ENCODE assay signal across 10 mouse cellular contexts in genomic region chr14:62464966-62465365, GRCm38 (mm10). TPM values are rescaled to one million over a fixed set of nuclear protein-coding genes. Genes with fewer than 3 reads are reported as not detected.
DNase-seq lines count a peak whose midpoint lies in the region; ATAC-seq and TF ChIP-seq lines count a peak whose summit lies in the region.
"Had no signal": no experiment of that assay in that cellular context is flagged by ENCODE, and none has a peak within 500 bp of the region (broad histone marks: within the 10 kb centered on the region; RNA-seq: fewer than 3 reads in every experiment).

No protein-coding gene starts in this region.

- 0 out of 2 replicates have a peak, but pooled peaks cover 3% of the 10 kb centered on the region for H3K9me3 ChIP-seq in forebrain, embryonic 10.5 days
- no peaks in the 10 kb centered on the region for H3K9me3 ChIP-seq in forebrain, embryonic 14.5 days (replicated peaks; ENCODE audit: control insufficient read depth, low read length)
- H3K9me3 ChIP-seq in hindbrain, embryonic 16.5 days (ENCODE audit: control insufficient read depth, low read length), result no peaks in the 10 kb centered on the region
- no peaks in the 10 kb centered on the region for H3K9me3 ChIP-seq in lung, postnatal 0 days (ENCODE audit: low read length)

- no peak for ATAC-seq in forebrain, embryonic 14.5 days
- ATAC-seq in hindbrain, embryonic 16.5 days, result no peak
- no peak for ATAC-seq in lung, postnatal 0 days
- ATAC-seq in CD4-positive, CD25-positive, alpha-beta regulatory T cell, adult 4 months, result no peak

- no peak overlapping the region for H3K9ac ChIP-seq in forebrain, embryonic 14.5 days (ENCODE audit: low read length)
- no peak overlapping the region for H3K9ac ChIP-seq in hindbrain, embryonic 16.5 days (ENCODE audit: low read depth, low read length)
- H3K9ac ChIP-seq in lung, postnatal 0 days (replicated peaks; ENCODE audit: low read depth), result no peak overlapping the region

- TF ChIP-seq CTCF in lung, postnatal 0 days (IDR thresholded peaks at IDR 0.05), result no peak

- DNase-seq in forebrain, embryonic 10.5 days (ENCODE audit: extremely low spot score, low spot score), result no peak
- DNase-seq in forebrain, embryonic 14.5 days (ENCODE audit: low spot score), result no peak
- peak; percentile 66 for DNase-seq in adrenal gland, adult 2 months
- peak; percentile 19 for DNase-seq in gastrocnemius, adult 18-20 months (ENCODE audit: low spot score)
- peak; percentile 14 for DNase-seq in lung, postnatal 0 days (ENCODE audit: low spot score)
- no peak for DNase-seq in left cerebral cortex, adult 9 months (ENCODE audit: low spot score in 2 of 2)

- no peak overlapping the region for H3K4me2 ChIP-seq in forebrain, embryonic 14.5 days (ENCODE audit: low read length)
- peak overlapping the region; percentile 0; the same call in 1 of the 2 replicates for H3K4me2 ChIP-seq in hindbrain, embryonic 16.5 days (ENCODE audit: low read length)
- H3K4me2 ChIP-seq in lung, postnatal 0 days (replicated peaks; ENCODE audit: low read depth, low read length), result 0 out of 2 replicates have a peak overlapping the region, but pooled peaks have one; percentile 1

- no peak overlapping the region for H3K27ac ChIP-seq in forebrain, embryonic 10.5 days
- no peak overlapping the region for H3K27ac ChIP-seq in forebrain, embryonic 14.5 days (ENCODE audit: low read depth, low read length)
- no peak overlapping the region for H3K27ac ChIP-seq in hindbrain, embryonic 16.5 days (ENCODE audit: low read depth, low read length)
- H3K27ac ChIP-seq in lung, postnatal 0 days (ENCODE audit: low read length), result no peak overlapping the region
- H3K27ac ChIP-seq: macrophage had no signal

- no peak for TF ChIP-seq EP300 in lung, postnatal 0 days (IDR thresholded peaks at IDR 0.05)

- WGBS in forebrain, embryonic 10.5 days, result 18% methylated on average over 9 of the region's 9 CpGs
- 22% methylated on average over 9 of the region's 9 CpGs for WGBS in forebrain, embryonic 14.5 days
- 15% methylated on average over 9 of the region's 9 CpGs for WGBS in hindbrain, embryonic 16.5 days
- 31% methylated on average over 9 of the region's 9 CpGs for WGBS in lung, postnatal 0 days

- H3K4me1 ChIP-seq in forebrain, embryonic 10.5 days, result peaks cover 12% of the 10 kb centered on the region
- no peaks in the 10 kb centered on the region for H3K4me1 ChIP-seq in forebrain, embryonic 14.5 days (ENCODE audit: control insufficient read depth, insufficient read depth, low read length)
- H3K4me1 ChIP-seq in hindbrain, embryonic 16.5 days (ENCODE audit: control insufficient read depth, insufficient read depth, low read depth, low read length), result no peaks in the 10 kb centered on the region
- H3K4me1 ChIP-seq in lung, postnatal 0 days (ENCODE audit: insufficient read depth, low read depth, low read length), result no peaks in the 10 kb centered on the region

- H3K4me3 ChIP-seq in forebrain, embryonic 10.5 days, result peak overlapping the region; percentile 11; the same call in 1 of the 2 replicates
- H3K4me3 ChIP-seq in forebrain, embryonic 14.5 days (ENCODE audit: low read depth, low read length), result no peak overlapping the region
- H3K4me3 ChIP-seq in hindbrain, embryonic 16.5 days (ENCODE audit: low read length), result no peak overlapping the region
- H3K4me3 ChIP-seq in lung, postnatal 0 days (ENCODE audit: low read depth, low read length), result no peak overlapping the region

- no peaks in the 10 kb centered on the region for H3K36me3 ChIP-seq in forebrain, embryonic 10.5 days (replicated peaks)
- H3K36me3 ChIP-seq in forebrain, embryonic 14.5 days (ENCODE audit: control insufficient read depth, insufficient read depth, low read length), result no peaks in the 10 kb centered on the region
- no peaks in the 10 kb centered on the region for H3K36me3 ChIP-seq in hindbrain, embryonic 16.5 days (ENCODE audit: control insufficient read depth, insufficient read depth, low read length)
- no peaks in the 10 kb centered on the region for H3K36me3 ChIP-seq in lung, postnatal 0 days (ENCODE audit: insufficient read depth, low read length)

- peaks cover 18% of the 10 kb centered on the region; the same call in 1 of the 2 replicates for H3K27me3 ChIP-seq in forebrain, embryonic 10.5 days (ENCODE audit: poor library complexity, severe bottlenecking)
- H3K27me3 ChIP-seq in forebrain, embryonic 14.5 days (replicated peaks; ENCODE audit: control insufficient read depth, insufficient read depth, low read length), result no peaks in the 10 kb centered on the region
- H3K27me3 ChIP-seq in hindbrain, embryonic 16.5 days (replicated peaks; ENCODE audit: control insufficient read depth, insufficient read depth, low read length), result no peaks in the 10 kb centered on the region
- H3K27me3 ChIP-seq in lung, postnatal 0 days (replicated peaks; ENCODE audit: insufficient read depth, low read length), result no peaks in the 10 kb centered on the region

RNA-seq across cellular contexts. Expression of gene Gucy1b2, which starts 8.9 kb away (rescaled TPM):
- polyA plus RNA-seq in forebrain, embryonic 10.5 days (2016; fragmentation: Nextera tagmentation; extraction: Ambion mirVana), result 0.06 TPM in 1 of 2 replicates, not detected in the other
- polyA plus RNA-seq in forebrain, embryonic 14.5 days (2014; fragmentation: Nextera tagmentation; extraction: Ambion mirVana), result 3.7 and 4.5 TPM in 2 replicates
- total RNA-seq in adrenal gland, adult 2 months (2021), result under 1 TPM; 0.81 to 0.97 TPM
- polyA plus RNA-seq in adrenal gland, adult 2 months (2012; rRNA removed), result 0.11 and 0.43 TPM in 2 replicates
- not detected for total RNA-seq in gastrocnemius, adult 18-20 months (2021)
- 0.66 and 0.67 TPM in 2 replicates for polyA plus RNA-seq in hindbrain, embryonic 16.5 days (2015; fragmentation: Nextera tagmentation; extraction: Ambion mirVana)
- 0.14 and 0.17 TPM in 2 replicates for polyA plus RNA-seq in lung, postnatal 0 days (2015; fragmentation: Nextera tagmentation; extraction: Ambion mirVana)
- not detected for polyA plus RNA-seq in CD4-positive, CD25-positive, alpha-beta regulatory T cell, adult 4 months (2017; shearing (Covaris generic))
- polyA plus RNA-seq: C2C12, macrophage had no signal

Comparison
In these comparisons a context has a peak if more than half of its experiments do, and no peak if none do; other contexts are left out.
1. DNase-seq: peak in adrenal gland, adult 2 months (single experiment), gastrocnemius, adult 18-20 months (single experiment) and lung, postnatal 0 days (single experiment); none in forebrain, embryonic 10.5 days (single experiment), forebrain, embryonic 14.5 days (single experiment) and left cerebral cortex, adult 9 months (0 of 2).